Mouse (Mus musculus) neutrophil, adult 83 days (primary cell): ENCODE results near the gene Zbtb48. TPM values are rescaled to one million over a fixed set of nuclear protein-coding genes. Genes with fewer than 3 reads are reported as not detected.

ENCODE experiments used
- total RNA-seq, 2 experiments: library from RNA; stranded (reverse); gene quantifications; one replicate each; pipeline ENCODE4 v1.2.4; 2023

Zbtb48 gene
- total RNA-seq, result 10 to 100 TPM in 1 of 2 experiments, 1 to 10 TPM in 1; 7.7 to 13.9 TPM

GRCm38 (mm10) chr4:152027524-152027923 is at the start of gene Zbtb48:
Gene Zbtb48 (minus strand): TSS chr4:152027671.

DNA sequence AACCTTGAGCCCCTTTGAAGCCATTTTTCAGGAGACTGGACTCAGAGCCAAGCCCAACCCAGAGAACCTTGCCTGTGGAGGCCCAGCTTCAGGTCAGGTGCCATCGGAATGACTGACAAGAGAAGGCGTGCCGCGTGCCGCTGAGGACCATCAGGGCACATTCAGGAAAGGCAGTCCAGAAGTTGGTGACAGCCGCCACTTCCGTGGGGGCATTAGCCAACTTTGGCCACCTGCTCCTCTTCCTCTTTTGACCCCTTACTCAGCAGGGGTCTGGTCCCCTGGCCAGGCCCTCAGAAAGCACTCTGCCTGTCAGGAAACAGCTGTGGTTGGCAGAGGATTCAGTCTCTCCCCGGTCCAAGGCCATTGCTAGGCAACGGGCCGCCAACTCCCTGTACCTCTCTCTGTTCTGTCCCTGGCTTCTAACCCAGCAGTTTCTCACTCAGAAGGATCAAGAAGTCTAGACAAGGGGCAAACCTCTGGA is 44.7 kb upstream of the Zbtb48 start, which contains the start of gene Plekhg5:
Gene Plekhg5, plus strand, starts transcription at position 378 of the 481 bp plus-strand sequence.

GRCm38 (mm10) chr4:152038985-152039830 is 11.7 kb upstream of the Zbtb48 start, which contains the start of gene Nol9:
Gene Nol9 (plus strand): TSS chr4:152039321.

GRCm38 (mm10) chr4:152038225-152038984 is 10.9 kb upstream of the Zbtb48 start, which contains the start of gene Tas1r1:
Gene Tas1r1 (minus strand): TSS chr4:152038568.

GRCm38 (mm10) chr4:152008622-152009075 is 18.8 kb downstream of the Zbtb48 start, which contains the start of gene Klhl21:
Gene Klhl21 (plus strand): TSS chr4:152008803.

DNA sequence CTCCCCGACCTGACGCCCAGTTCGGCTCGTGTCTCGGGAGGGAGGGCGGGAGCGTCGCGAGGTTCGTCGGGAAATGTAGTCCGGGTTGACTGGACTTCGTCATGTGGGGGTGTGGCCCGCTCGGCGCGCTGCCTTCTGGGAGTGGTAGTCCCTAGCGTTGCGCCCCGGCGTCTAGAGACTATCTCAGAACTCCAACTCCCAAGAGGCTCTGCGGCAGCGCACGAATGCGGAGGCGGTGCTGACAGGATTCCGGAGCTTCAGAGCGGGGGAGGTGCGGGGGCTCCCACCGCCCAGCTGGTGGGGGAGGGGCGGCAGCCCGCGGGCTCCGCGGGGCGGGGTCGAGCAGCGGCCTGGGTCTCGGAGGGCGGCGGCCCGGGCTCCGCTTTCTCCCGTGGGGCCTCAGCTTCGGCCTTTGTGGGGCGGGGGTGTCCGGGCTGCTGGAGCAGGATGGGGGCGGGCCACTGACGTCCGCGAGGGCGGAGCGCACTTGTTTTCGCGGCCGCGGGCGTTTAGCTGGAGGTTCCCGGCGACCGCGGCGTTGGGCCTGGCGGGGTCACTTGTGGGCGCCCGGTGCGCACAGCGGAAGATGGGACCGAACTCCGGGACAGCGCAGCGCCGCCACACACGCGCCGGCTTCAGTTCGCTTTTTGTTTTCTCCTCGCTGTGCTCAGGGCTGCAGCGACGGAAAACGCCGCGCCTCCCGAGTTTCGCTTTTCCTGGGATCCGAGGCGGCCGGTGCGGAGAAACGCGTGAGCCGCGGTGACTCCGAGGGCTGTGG is 31.1 kb downstream of the Zbtb48 start, which contains the start of gene Phf13:
Gene Phf13, minus strand, starts transcription at position 86 of the 778 bp plus-strand sequence.

DNA sequence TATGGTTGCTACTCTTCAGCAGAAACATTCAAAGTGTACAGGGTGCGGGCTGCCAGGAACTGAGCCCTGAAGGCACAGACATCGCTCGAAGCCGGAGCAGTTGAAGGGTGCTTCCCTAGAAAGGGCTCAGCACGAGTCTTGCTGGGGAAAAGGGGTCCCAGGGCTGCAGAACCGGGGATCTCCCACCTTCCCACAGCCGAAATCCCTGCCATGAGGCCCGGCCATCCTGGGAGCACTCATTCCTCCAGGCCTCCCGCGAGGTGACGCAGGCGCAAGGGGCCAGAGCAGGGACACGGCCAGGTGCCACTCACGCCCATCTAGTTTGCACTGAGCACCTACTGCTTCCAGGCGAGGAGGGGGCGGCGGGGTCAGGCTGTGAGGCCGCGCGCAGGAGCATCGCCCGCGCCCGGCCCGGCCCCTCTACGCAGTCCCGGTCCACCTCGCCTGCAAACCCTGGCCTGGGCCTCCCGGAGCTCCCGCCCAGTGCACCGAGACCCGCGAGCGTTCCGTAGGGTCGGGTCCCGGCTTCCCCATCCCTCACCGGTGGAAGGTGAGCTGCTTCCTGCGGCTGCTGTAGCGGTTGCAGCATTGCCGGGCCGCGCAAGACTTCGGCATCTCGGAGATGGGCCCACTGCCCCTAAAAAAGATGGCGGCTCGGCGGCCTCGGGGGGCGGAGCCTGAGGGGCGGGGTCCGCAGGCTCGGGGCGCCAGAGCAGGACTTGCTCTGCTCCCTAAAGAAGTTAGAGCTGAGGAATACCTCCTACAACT is 38.9 kb downstream of the Zbtb48 start, which contains the start of gene Thap3:
Gene Thap3, minus strand, starts transcription at position 656 of the 768 bp plus-strand sequence.

Other genes starting within 250 kb of the Zbtb48 start
- gene Camta1, start 165.8 kb downstream of the Zbtb48 start, total RNA-seq, result 10 to 100 TPM; 18.8 to 27.6 TPM
- 10 to 100 TPM; 34.5 to 39.1 TPM for gene Dnajc11, start 94.0 kb downstream of the Zbtb48 start, total RNA-seq
- gene Thap3, start 38.7 kb downstream of the Zbtb48 start, total RNA-seq, result 10 to 100 TPM; 19.0 to 21.7 TPM
- 1 to 10 TPM; 3.7 to 3.8 TPM for gene Phf13, start 31.4 kb downstream of the Zbtb48 start, total RNA-seq
- 1 to 10 TPM; 4.8 to 6.7 TPM for gene Klhl21, start 18.9 kb downstream of the Zbtb48 start, total RNA-seq
- under 1 TPM; 0.15 to 0.60 TPM for gene Tas1r1, start 10.9 kb upstream of the Zbtb48 start, total RNA-seq
- gene Nol9, start 11.7 kb upstream of the Zbtb48 start, total RNA-seq, result 10 to 100 TPM; 11.8 to 11.9 TPM
- 1 to 10 TPM; 2.5 to 5.0 TPM for gene Plekhg5, start 44.8 kb upstream of the Zbtb48 start, total RNA-seq
- under 1 TPM; 0.22 to 0.38 TPM for gene Tnfrsf25, start 88.3 kb upstream of the Zbtb48 start, total RNA-seq
- gene Espn, start 124.7 kb upstream of the Zbtb48 start, total RNA-seq, result under 1 TPM; 0.24 to 0.50 TPM
- not detected for gene Hes2, start 131.2 kb upstream of the Zbtb48 start, total RNA-seq
- 10 to 100 TPM; 28.0 to 30.0 TPM for gene Acot7, start 150.5 kb upstream of the Zbtb48 start, total RNA-seq
- gene Gpr153, start 246.6 kb upstream of the Zbtb48 start, total RNA-seq, result under 1 TPM; 0.35 TPM